Mouse (Mus musculus) embryonic facial prominence, embryonic 11.5 days (tissue): Measurements from ENCODE around the gene Sik3. TPM values are rescaled to one million over a fixed set of nuclear protein-coding genes. Genes with fewer than 3 reads are reported as not detected.
"Not testable (repeated sequence)": the region's sequence is repeated elsewhere in the genome, so short reads cannot be mapped to it uniquely, and the experiment has no call there.

Source experiments
- ATAC-seq: fragments of 200-750 bp; cut with Nextera tagmentation; replicated peaks from 2 replicates; pipeline ENCODE4 v1.8.0; 2017; ENCODE audit warnings: low read depth; ENCODE audit not compliant: insufficient number of reproducible peaks, low FRiP score, low TSS enrichment
- DNase-seq: peaks from one replicate; pipeline ENCODE4 v3.0.0-alpha.2; 2015; ENCODE audit warnings: low spot score
- H3K27ac ChIP-seq: fragments of 300-500 bp; sonication (generic); replicated peaks from 2 replicates; pipeline ENCODE4 v1.5.1; 2014; ENCODE audit warnings: mild to moderate bottlenecking, low read depth, low read length, control low read depth
- H3K27me3 ChIP-seq: fragments of 300-500 bp; sonication (generic); 2 replicates; pipeline ENCODE4 v1.6.1; 2014; ENCODE audit warnings: mild to moderate bottlenecking, low read length, moderate library complexity, mixed read lengths; ENCODE audit not compliant: control insufficient read depth, insufficient read depth
- H3K36me3 ChIP-seq: fragments of 300-500 bp; sonication (generic); replicated peaks from 2 replicates; pipeline ENCODE4 v1.6.1; 2014; ENCODE audit warnings: low read depth, mild to moderate bottlenecking, low read length, moderate library complexity, mixed read lengths; ENCODE audit not compliant: control insufficient read depth, insufficient read depth
- H3K4me1 ChIP-seq: fragments of 300-500 bp; sonication (generic); 2 replicates; pipeline ENCODE4 v1.6.1; 2014; ENCODE audit warnings: low read length, mixed read lengths; ENCODE audit not compliant: control insufficient read depth, insufficient read depth
- H3K4me2 ChIP-seq: fragments of 300-500 bp; sonication (generic); 2 replicates; pipeline ENCODE4 v1.6.1; 2014; ENCODE audit warnings: low read depth, mild to moderate bottlenecking, control low read depth, low read length, moderate library complexity
- H3K4me3 ChIP-seq: fragments of 300-500 bp; sonication (generic); 2 replicates; pipeline ENCODE4 v1.5.1; 2014; ENCODE audit warnings: low read depth, low read length, control low read depth
- H3K9ac ChIP-seq: fragments of 300-500 bp; sonication (generic); replicated peaks from 2 replicates; pipeline ENCODE4 v1.6.1; 2014; ENCODE audit warnings: mild to moderate bottlenecking, control low read depth, low read length
- H3K9me3 ChIP-seq: fragments of 300-500 bp; sonication (generic); replicated peaks from 2 replicates; pipeline ENCODE4 v1.6.1; 2016; ENCODE audit warnings: mild to moderate bottlenecking, low read length, inconsistent platforms, mixed read lengths; ENCODE audit not compliant: control insufficient read depth
- WGBS: fragments of 180-500 bp; shearing (Covaris S2); extraction: QIAGEN DNeasy Blood & Tissue Kit; methylation state at CpG from one replicate; pipeline ENCODE4 v1.1.7; 2014; 5-methylcytosine and 5-hydroxymethylcytosine counted together
- polyA plus RNA-seq: library from polyadenylated mRNA; unstranded; fragments of >200 nt; fragmentation: Nextera tagmentation; extraction: Ambion mirVana; gene quantifications from 2 replicates; pipeline ENCODE4 v1.2.1, GENCODE M21; 2014

The Sik3 gene
- polyA plus RNA-seq, 1 experiment from 2014 or later: 8.2 TPM

DNA sequence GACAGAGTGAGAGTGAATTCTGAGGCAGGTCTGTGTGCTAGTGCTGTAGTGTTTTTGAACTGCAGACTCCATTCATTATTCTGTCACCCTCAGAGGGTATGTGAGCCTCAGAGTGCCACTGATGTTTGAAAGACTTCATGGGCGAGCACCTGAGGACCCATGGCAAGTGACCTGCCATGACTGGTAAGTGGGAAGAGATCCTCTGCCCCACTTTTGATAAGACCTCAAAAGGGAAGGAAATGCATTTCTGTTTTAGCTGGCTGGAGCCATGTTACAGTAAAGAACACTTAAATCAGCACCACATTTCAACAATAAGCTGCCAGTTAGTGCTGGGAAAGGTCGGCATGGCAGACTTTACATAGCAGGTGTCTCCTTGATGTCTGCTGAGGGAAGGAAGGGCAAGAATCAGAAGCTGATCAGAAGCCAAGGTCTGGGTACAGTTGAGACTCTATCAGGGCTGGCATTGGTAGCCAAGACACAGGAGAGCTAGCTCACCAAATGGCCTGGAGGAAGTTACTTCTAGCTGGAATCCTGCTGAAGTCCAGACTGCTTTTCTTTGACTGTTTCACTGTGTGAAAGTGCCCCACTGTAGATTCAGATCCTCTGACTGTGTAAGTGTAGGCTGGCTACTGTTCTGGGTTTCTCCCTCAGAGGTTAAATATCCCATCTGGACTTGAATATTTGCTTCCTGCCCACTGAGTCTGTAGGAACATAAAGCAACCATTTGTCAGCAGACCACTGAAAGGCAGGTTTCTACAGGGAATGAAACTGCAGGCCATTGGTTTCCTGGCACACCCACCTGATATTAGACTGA, 138.5 kb downstream of the Sik3 start:
- Histone ChIP-seq H3K9me3 (no peaks in the 10 kb centered on the region), H3K36me3 (no peaks in the 10 kb centered on the region), H3K4me1 (no peaks in the 10 kb centered on the region), H3K27me3 (no peaks in the 10 kb centered on the region), H3K27ac (no peak overlapping the region), H3K4me3 (no peak overlapping the region), H3K9ac (no peak overlapping the region), H3K4me2 (no peak overlapping the region)
- ATAC-seq (no peak), DNase-seq (no peak)
- 67% methylated on average over 2 of the region's 2 CpGs for WGBS

DNA sequence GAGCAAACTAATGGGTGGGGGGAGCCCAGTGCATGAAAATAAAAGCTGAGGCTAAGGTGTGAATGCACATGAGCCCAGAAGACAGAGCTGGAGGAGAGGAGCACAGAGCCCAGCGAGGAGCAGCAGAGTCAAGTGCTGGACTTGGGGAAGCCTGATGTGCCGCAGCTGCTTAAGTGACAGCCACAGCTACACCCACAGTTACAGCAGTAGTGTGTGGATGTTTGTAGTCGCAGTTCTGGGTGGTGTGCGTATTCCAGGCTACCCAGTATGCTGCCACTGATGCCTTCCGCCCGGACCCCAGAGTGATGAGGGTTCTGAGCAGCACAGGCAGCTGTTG, 139.1 kb downstream of the Sik3 start:
- H3K4me1 ChIP-seq: no peaks in the 10 kb centered on the region
- H3K27me3 ChIP-seq: no peaks in the 10 kb centered on the region
- H3K27ac ChIP-seq: no peak overlapping the region
- no peak overlapping the region for H3K4me3 ChIP-seq
- DNase-seq (no peak), ATAC-seq (no peak)
- H3K36me3 ChIP-seq: no peaks in the 10 kb centered on the region
- no peak overlapping the region for H3K4me2 ChIP-seq
- 86% methylated on average over 6 of the region's 6 CpGs for WGBS
- H3K9me3 ChIP-seq: no peaks in the 10 kb centered on the region
- no peak overlapping the region for H3K9ac ChIP-seq

DNA sequence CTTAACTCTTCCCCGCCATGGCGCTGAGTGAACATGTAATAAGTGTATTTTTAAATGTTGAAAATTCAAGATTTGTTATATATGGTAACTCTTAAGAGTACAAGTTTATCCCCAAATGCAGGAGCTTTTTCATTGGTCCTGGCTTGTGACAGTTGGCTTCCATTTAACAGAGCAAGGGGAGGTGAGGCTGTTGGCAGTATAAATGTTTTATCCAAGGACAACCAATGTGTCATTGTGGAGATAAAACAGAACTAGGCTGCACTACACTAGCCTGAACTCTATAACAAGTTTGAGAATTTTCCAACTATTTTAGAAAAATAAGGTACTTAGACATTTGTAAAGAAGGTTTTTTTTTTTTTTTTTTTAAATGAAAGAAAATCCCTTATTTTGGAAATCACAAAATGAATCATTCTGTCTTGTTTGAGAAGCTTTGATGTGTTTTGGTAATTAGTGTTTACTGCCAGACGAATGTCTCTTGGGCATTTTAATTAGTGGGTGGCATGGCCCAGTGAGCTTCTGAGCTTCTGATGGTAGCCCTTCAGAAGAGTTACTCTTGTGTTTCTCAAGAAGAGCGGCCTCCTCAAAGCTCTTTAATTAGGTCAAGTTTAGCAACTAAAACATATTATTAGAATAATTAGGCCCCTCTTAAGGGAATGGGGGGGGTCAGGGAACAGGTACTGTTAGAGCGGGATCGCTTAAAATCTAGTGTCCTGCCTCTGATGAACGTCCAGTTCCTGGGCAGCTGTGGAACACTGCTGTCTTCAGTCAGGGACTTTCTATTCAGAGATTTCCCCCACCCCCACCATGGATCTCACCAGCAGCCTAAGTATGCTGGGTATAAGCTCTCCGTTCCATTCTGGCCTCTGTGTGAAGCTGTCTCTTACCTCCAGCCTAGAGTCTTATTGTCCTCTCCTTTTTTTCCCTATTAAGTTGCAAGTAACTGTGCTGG, 139.7 kb downstream of the Sik3 start:
- Histone ChIP-seq H3K27ac (no peak overlapping the region), H3K4me3 (no peak overlapping the region), H3K4me1 (no peaks in the 10 kb centered on the region), H3K27me3 (no peaks in the 10 kb centered on the region), H3K9me3 (no peaks in the 10 kb centered on the region), H3K9ac (no peak overlapping the region), H3K36me3 (no peaks in the 10 kb centered on the region), H3K4me2 (no peak overlapping the region)
- 67% methylated on average over 8 of the region's 8 CpGs for WGBS
- DNase-seq: no peak
- ATAC-seq: no peak

DNA sequence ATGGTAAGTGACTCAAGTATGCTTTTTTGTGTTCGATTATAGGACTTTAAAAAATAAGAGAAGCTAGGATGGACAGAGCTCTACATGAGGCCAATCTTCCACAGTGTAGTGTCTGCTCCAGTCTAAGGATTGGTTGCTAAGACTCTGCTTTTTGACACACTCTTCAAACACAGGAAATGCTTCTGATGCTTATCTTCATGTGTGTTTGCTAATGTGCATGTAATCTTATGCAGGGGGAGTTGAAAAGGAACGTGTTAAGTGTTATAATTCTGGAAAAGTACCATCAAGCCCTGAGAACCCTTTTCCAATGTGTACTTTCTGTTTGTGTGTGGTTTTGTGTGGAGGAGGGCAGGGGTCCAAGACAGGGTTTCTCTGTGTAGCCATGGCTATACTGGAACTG, 141.8 kb downstream of the Sik3 start:
- H3K4me3 ChIP-seq: no peak overlapping the region
- H3K27ac ChIP-seq: no peak overlapping the region
- 85% methylated on average over 2 of the region's 2 CpGs for WGBS
- H3K9me3 ChIP-seq: no peaks in the 10 kb centered on the region
- ATAC-seq: no peak
- DNase-seq: no peak
- H3K4me2 ChIP-seq: no peak overlapping the region
- H3K4me1 ChIP-seq: no peaks in the 10 kb centered on the region
- no peaks in the 10 kb centered on the region for H3K27me3 ChIP-seq
- H3K36me3 ChIP-seq: no peaks in the 10 kb centered on the region
- no peak overlapping the region for H3K9ac ChIP-seq

DNA sequence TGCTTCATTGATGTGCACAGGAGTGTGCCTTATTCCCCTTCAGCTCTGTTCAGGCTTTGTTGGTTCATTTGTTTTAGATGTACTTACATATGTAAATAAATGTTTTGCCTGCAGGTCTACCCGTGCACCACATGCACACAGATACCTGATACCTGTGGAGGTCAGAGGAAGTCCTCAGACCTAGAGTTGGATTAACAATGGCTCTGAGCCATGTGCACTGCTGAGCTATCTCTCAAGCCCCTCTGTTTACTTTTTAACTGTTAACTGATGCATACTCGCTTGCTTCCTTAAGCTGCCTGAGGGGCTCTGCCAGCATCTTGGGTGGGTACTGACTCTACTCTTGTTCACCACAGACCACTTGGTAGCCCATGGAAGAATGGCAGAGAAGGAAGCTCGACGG, 142.4 kb downstream of the Sik3 start:
- WGBS: 67% methylated on average over 4 of the region's 4 CpGs
- Histone ChIP-seq H3K36me3 (no peaks in the 10 kb centered on the region), H3K9ac (no peak overlapping the region), H3K27me3 (no peaks in the 10 kb centered on the region), H3K27ac (no peak overlapping the region), H3K9me3 (no peaks in the 10 kb centered on the region), H3K4me1 (no peaks in the 10 kb centered on the region), H3K4me3 (no peak overlapping the region), H3K4me2 (no peak overlapping the region)
- no peak for ATAC-seq
- no peak for DNase-seq

DNA sequence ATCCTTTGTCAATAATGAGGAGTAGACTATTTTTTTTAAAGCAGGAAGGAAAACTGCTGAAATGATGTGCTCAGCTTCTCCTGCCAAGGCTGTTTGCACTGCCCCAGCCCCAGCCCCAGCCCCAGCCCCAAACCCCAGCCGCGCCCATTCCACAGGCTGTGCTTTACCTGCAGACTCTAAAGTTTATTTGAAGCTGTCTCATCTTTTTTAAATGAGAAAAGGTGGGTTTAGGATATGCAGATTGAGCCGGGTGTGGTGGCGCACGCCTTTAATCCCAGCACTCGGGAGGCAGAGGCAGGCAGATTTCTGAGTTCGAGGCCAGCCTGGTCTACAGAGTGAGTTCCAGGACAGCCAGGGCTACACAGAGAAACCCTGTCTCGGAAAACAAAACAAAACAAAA, 143.2 kb downstream of the Sik3 start:
- H3K9me3 ChIP-seq, H3K9ac ChIP-seq, H3K27ac ChIP-seq, H3K4me2 ChIP-seq, H3K36me3 ChIP-seq, ATAC-seq, H3K27me3 ChIP-seq, DNase-seq, H3K4me3 ChIP-seq, H3K4me1 ChIP-seq: not testable (repeated sequence)
- 91% methylated on average over 7 of the region's 8 CpGs for WGBS

DNA sequence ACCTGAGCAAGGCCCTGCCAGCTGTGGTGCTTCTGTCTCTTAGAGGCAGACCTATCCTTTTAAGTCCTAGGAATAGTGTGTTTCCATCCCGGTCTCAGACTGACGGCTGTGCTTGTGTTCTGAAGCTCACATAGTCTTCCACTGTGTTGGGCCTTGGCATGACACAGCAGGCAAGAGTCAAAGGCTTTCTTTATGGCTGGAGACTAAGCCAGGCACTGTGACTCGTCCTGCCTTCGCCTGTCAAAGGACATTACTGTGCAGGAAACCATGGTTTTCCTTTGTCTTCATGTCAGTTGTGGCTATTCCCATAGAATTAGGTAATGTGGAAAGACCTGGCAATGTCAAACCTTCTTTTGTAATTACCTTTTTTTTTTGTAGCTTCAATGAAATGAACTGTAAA, 144.1 kb downstream of the Sik3 start:
- Histone ChIP-seq H3K27me3 (no peaks in the 10 kb centered on the region), H3K27ac (no peak overlapping the region), H3K9ac (no peak overlapping the region), H3K4me1 (no peaks in the 10 kb centered on the region), H3K9me3 (no peaks in the 10 kb centered on the region), H3K4me3 (no peak overlapping the region), H3K4me2 (no peak overlapping the region), H3K36me3 (no peaks in the 10 kb centered on the region)
- no peak for ATAC-seq
- no peak for DNase-seq
- 67% methylated on average over 4 of the region's 4 CpGs for WGBS

DNA sequence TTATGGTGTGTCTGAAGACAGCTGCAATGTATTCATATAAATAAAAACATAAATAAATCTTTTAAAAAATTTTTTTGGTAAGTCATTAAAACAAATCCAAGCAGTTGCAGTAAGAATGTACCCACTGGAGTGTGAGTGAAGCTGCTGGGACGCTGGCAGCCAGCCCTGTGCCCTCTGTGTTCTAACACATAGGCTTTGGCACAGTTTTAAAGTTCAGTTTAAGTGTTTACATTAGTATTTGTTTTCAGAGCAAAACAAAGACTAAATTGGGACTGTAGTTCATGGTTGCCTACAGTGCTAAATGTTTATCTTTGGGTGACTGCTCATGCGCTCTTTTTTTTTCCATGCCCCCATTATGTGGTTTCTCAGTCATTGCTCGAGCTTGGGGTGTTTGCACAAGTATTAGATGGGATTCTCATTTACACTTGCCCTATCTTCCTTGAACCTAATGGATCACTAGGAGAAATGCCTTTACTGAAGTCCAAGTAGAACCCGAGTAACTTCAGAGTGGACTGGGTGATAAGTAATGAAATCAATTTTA, 145.7 kb downstream of the Sik3 start:
- ATAC-seq (no peak), DNase-seq (no peak)
- H3K27ac ChIP-seq: no peak overlapping the region
- no peak overlapping the region for H3K4me2 ChIP-seq
- H3K9me3 ChIP-seq: no peaks in the 10 kb centered on the region
- H3K4me3 ChIP-seq: no peak overlapping the region
- no peaks in the 10 kb centered on the region for H3K36me3 ChIP-seq
- no peaks in the 10 kb centered on the region for H3K27me3 ChIP-seq
- no peaks in the 10 kb centered on the region for H3K4me1 ChIP-seq
- WGBS: 90% methylated on average over 4 of the region's 4 CpGs
- no peak overlapping the region for H3K9ac ChIP-seq
